20 mouse cellular contexts compared by ENCODE assay signal in the genomic region with DNA sequence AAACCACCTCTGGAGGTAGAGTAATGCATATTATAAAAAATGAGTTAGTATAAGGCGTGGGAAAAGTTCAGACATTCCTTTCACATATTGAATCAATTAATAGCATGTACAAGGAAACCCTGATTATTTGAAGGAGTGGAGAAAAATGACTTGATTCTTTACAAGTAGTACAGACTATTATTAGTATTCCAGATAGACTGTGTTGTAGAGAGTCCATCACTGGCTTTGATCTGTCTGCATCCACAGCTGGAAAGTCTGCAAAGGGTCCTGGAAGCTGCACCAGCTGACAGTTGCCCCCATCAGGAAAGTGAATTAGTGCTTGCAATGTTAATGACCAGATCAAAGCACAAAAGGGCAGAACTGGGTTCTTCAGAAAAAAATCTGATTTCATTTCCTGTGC.
A peak's percentile ranks its signal among the peaks of the same experiment; 100 is the strongest.
DNase-seq lines count a peak whose midpoint lies in the region; ATAC-seq and TF ChIP-seq lines count a peak whose summit lies in the region.
"Had no signal": no experiment of that assay in that cellular context is flagged by ENCODE, and none has a peak within 500 bp of the region (broad histone marks: within the 10 kb centered on the region; RNA-seq: fewer than 3 reads in every experiment).

No protein-coding gene starts in this region.

- no peaks in the 10 kb centered on the region for H3K4me1 ChIP-seq in neural tube, embryonic 11.5 days (ENCODE audit: control insufficient read depth, insufficient read depth, low read length)
- H3K4me1 ChIP-seq in limb, embryonic 10.5 days = peaks cover 10% of the 10 kb centered on the region
- H3K4me1 ChIP-seq in limb, embryonic 14.5 days (ENCODE audit: control insufficient read depth, insufficient read depth, low read length) = no peaks in the 10 kb centered on the region
- no peaks in the 10 kb centered on the region for H3K4me1 ChIP-seq in hindbrain, embryonic 10.5 days (replicated peaks)
- H3K4me1 ChIP-seq: embryonic facial prominence, embryonic 12.5 days; forebrain, embryonic 12.5 days; heart, embryonic 13.5 days; hindbrain, embryonic 12.5 days had no signal

- H3K27me3 ChIP-seq in neural tube, embryonic 11.5 days (ENCODE audit: control insufficient read depth, insufficient read depth, low read length) = no peaks in the 10 kb centered on the region
- H3K27me3 ChIP-seq in limb, embryonic 10.5 days (ENCODE audit: low read depth, poor library complexity, severe bottlenecking) = no peaks in the 10 kb centered on the region
- no peaks in the 10 kb centered on the region for H3K27me3 ChIP-seq in limb, embryonic 14.5 days (ENCODE audit: control insufficient read depth, insufficient read depth, low read length)
- no peaks in the 10 kb centered on the region for H3K27me3 ChIP-seq in hindbrain, embryonic 10.5 days (ENCODE audit: insufficient read depth, poor library complexity, severe bottlenecking)
- H3K27me3 ChIP-seq: CH12.LX; embryonic facial prominence, embryonic 12.5 days; forebrain, embryonic 12.5 days; heart, embryonic 13.5 days; hindbrain, embryonic 12.5 days; Patski had no signal

- H3K36me3 ChIP-seq in neural tube, embryonic 11.5 days (ENCODE audit: control insufficient read depth, insufficient read depth, low read length) = no peaks in the 10 kb centered on the region
- H3K36me3 ChIP-seq in limb, embryonic 10.5 days = no peaks in the 10 kb centered on the region
- no peaks in the 10 kb centered on the region for H3K36me3 ChIP-seq in limb, embryonic 14.5 days (ENCODE audit: control insufficient read depth, insufficient read depth, low read length)
- H3K36me3 ChIP-seq in hindbrain, embryonic 10.5 days = no peaks in the 10 kb centered on the region
- H3K36me3 ChIP-seq: embryonic facial prominence, embryonic 12.5 days; forebrain, embryonic 12.5 days; heart, embryonic 13.5 days; hindbrain, embryonic 12.5 days had no signal

- no peak overlapping the region for H3K4me2 ChIP-seq in neural tube, embryonic 11.5 days (ENCODE audit: low read depth)
- H3K4me2 ChIP-seq in limb, embryonic 14.5 days (replicated peaks; ENCODE audit: low read depth, low read length, severe bottlenecking) = no peak overlapping the region
- H3K4me2 ChIP-seq: embryonic facial prominence, embryonic 12.5 days; forebrain, embryonic 12.5 days; heart, embryonic 13.5 days; hindbrain, embryonic 12.5 days had no signal

- H3K9ac ChIP-seq in neural tube, embryonic 11.5 days (ENCODE audit: low read length) = no peak overlapping the region
- H3K9ac ChIP-seq in limb, embryonic 14.5 days (ENCODE audit: low read depth, low read length, severe bottlenecking) = no peak overlapping the region
- H3K9ac ChIP-seq: embryonic facial prominence, embryonic 12.5 days; forebrain, embryonic 12.5 days; heart, embryonic 13.5 days; hindbrain, embryonic 12.5 days had no signal

- no peak for TF ChIP-seq POLR2A in limb, embryonic 14.5 days (IDR thresholded peaks at IDR 0.05; ENCODE audit: borderline replicate concordance, extremely low read depth, insufficient read depth, insufficient read length)

- DNase-seq in neural tube, embryonic 11.5 days (ENCODE audit: low spot score) = peak; percentile 16
- no peak for DNase-seq in neural tube, embryonic 10.5 days (ENCODE audit: extremely low spot score, low spot score)
- peak; percentile 38 for DNase-seq in limb, embryonic 10.5 days (ENCODE audit: low spot score)
- DNase-seq in limb, embryonic 14.5 days (ENCODE audit: low spot score) = peak; percentile 60
- DNase-seq in heart, adult 18-20 months = no peak
- DNase-seq in hindbrain, embryonic 10.5 days (ENCODE audit: low spot score) = no peak
- DNase-seq: adrenal gland, postnatal 25 days; cerebellum, adult 2 months; cerebellum, postnatal 10 days; gastrocnemius, postnatal 14 days; heart, postnatal 36 days had no signal

- ATAC-seq in neural tube, embryonic 11.5 days (ENCODE audit: insufficient read depth, low FRiP score, low TSS enrichment) = no peak
- ATAC-seq in limb, embryonic 14.5 days (ENCODE audit: low FRiP score, low read depth) = peak; percentile 50; the same call in 1 of the 2 replicates
- ATAC-seq: activated CD4-positive, CD25-positive, alpha-beta regulatory T cell, adult 4 months; forebrain, embryonic 16.5 days; hindbrain, postnatal 0 days; Patski had no signal

- H3K4me3 ChIP-seq in neural tube, embryonic 11.5 days (ENCODE audit: low read depth, low read length) = no peak overlapping the region
- no peak overlapping the region for H3K4me3 ChIP-seq in limb, embryonic 10.5 days
- H3K4me3 ChIP-seq in limb, embryonic 14.5 days (replicated peaks; ENCODE audit: low read length) = no peak overlapping the region
- H3K4me3 ChIP-seq in hindbrain, embryonic 10.5 days = no peak overlapping the region
- H3K4me3 ChIP-seq: embryonic facial prominence, embryonic 12.5 days; forebrain, embryonic 12.5 days; heart, embryonic 13.5 days; hindbrain, embryonic 12.5 days had no signal

- no peaks in the 10 kb centered on the region for H3K9me3 ChIP-seq in neural tube, embryonic 11.5 days (ENCODE audit: control insufficient read depth, low read length)
- H3K9me3 ChIP-seq in limb, embryonic 10.5 days (replicated peaks) = no peaks in the 10 kb centered on the region
- no peaks in the 10 kb centered on the region for H3K9me3 ChIP-seq in limb, embryonic 14.5 days (ENCODE audit: control insufficient read depth, low read length)
- no peaks in the 10 kb centered on the region for H3K9me3 ChIP-seq in hindbrain, embryonic 10.5 days
- H3K9me3 ChIP-seq: embryonic facial prominence, embryonic 12.5 days; forebrain, embryonic 12.5 days; heart, embryonic 13.5 days; hindbrain, embryonic 12.5 days had no signal

- WGBS in neural tube, embryonic 11.5 days = 66% methylated on average over 1 of the region's 1 CpGs
- 46% methylated on average over 1 of the region's 1 CpGs for WGBS in limb, embryonic 10.5 days
- WGBS in limb, embryonic 14.5 days = 31% methylated on average over 1 of the region's 1 CpGs
- WGBS in hindbrain, embryonic 10.5 days = 58% methylated on average over 1 of the region's 1 CpGs

- H3K27ac ChIP-seq in neural tube, embryonic 11.5 days (ENCODE audit: low read depth, low read length) = no peak overlapping the region
- no peak overlapping the region; the same call in 1 of the 2 replicates for H3K27ac ChIP-seq in limb, embryonic 10.5 days
- no peak overlapping the region for H3K27ac ChIP-seq in limb, embryonic 14.5 days (replicated peaks; ENCODE audit: low read depth, low read length)
- no peak overlapping the region for H3K27ac ChIP-seq in hindbrain, embryonic 10.5 days
- H3K27ac ChIP-seq: embryonic facial prominence, embryonic 12.5 days; forebrain, embryonic 12.5 days; heart, embryonic 13.5 days; hindbrain, embryonic 12.5 days; hindbrain, postnatal 0 days had no signal

Comparison
In these comparisons a context has a peak if more than half of its experiments do, and no peak if none do; other contexts are left out.
1. DNase-seq: peak in neural tube, embryonic 11.5 days (single experiment), limb, embryonic 10.5 days (single experiment) and limb, embryonic 14.5 days (single experiment); none in neural tube, embryonic 10.5 days (single experiment), heart, adult 18-20 months (0 of 2) and hindbrain, embryonic 10.5 days (single experiment).